Mouse (Mus musculus) cerebellum, postnatal 36 days (tissue): Measurements from ENCODE around the gene Pih1d1.

Experiments
- DNase-seq, 2 experiments: peaks; one replicate each; pipeline ENCODE4 v3.0.0; 2021 to 2022; ENCODE audit warnings: mixed read lengths in 2 of 2

The Pih1d1 gene

GRCm38 (mm10) chr7:45126844-45127699 lies 27.0 kb upstream of the Pih1d1 start:
- no peak for DNase-seq

GRCm38 (mm10) chr7:45127700-45128224 lies 26.3 kb upstream of the Pih1d1 start:
- DNase-seq, result no peak

- DNase-seq, result peak; percentile 98 to 99
Observed at GRCm38 (mm10) chr7:45128624-45129246, 25.4 kb upstream of the Pih1d1 start, which contains the start of gene Rpl13a. Rpl13a (minus strand) TSS chr7:45128761.

- DNase-seq, result no peak
Observed at GRCm38 (mm10) chr7:45129318-45129717, 24.8 kb upstream of the Pih1d1 start.

- DNase-seq, result no peak
Observed at GRCm38 (mm10) chr7:45129776-45130512, 24.2 kb upstream of the Pih1d1 start.

- DNase-seq, result no peak
Observed at GRCm38 (mm10) chr7:45131850-45132249, 22.3 kb upstream of the Pih1d1 start.

- DNase-seq, result no peak
Observed at GRCm38 (mm10) chr7:45133446-45134159, 20.5 kb upstream of the Pih1d1 start.

- no peak for DNase-seq
Observed at GRCm38 (mm10) chr7:45134544-45135026, 19.5 kb upstream of the Pih1d1 start.

- DNase-seq, result no peak
Observed at GRCm38 (mm10) chr7:45135370-45135769, 18.7 kb upstream of the Pih1d1 start.

- peak; percentile 89 to 93 for DNase-seq
Observed at GRCm38 (mm10) chr7:45135993-45136567, 18.0 kb upstream of the Pih1d1 start, which contains the start of the genes Gm45713 and Flt3l. Gm45713 (minus strand) TSS chr7:45136231. Flt3l (minus strand) TSS chr7:45136432.

- no peak for DNase-seq
Observed at GRCm38 (mm10) chr7:45137171-45138006, 16.7 kb upstream of the Pih1d1 start.

GRCm38 (mm10) chr7:45138403-45138802 lies 15.7 kb upstream of the Pih1d1 start:
- no peak for DNase-seq

- DNase-seq, result no peak
Observed at GRCm38 (mm10) chr7:45139904-45140723, 14.0 kb upstream of the Pih1d1 start.

- DNase-seq, result no peak
Observed at GRCm38 (mm10) chr7:45141319-45141718, 12.8 kb upstream of the Pih1d1 start.

GRCm38 (mm10) chr7:45141914-45142313 lies 12.2 kb upstream of the Pih1d1 start:
- DNase-seq, result no peak

GRCm38 (mm10) chr7:45144368-45145174 lies 9.5 kb upstream of the Pih1d1 start:
- DNase-seq, result no peak

- no peak for DNase-seq
Observed at GRCm38 (mm10) chr7:45145460-45145859, 8.6 kb upstream of the Pih1d1 start.

- DNase-seq, result no peak
Observed at GRCm38 (mm10) chr7:45147267-45147666, 6.8 kb upstream of the Pih1d1 start.

GRCm38 (mm10) chr7:45147899-45148298 lies 6.2 kb upstream of the Pih1d1 start:
- no peak for DNase-seq
